Mouse (Mus musculus): Measurements from ENCODE around the gene Rufy4. TPM values are rescaled to one million over a fixed set of nuclear protein-coding genes. Genes with fewer than 3 reads are reported as not detected.

The Rufy4 gene
- polyA plus RNA-seq, 1 experiment from 2014 or later, result 0.38 TPM

- Histone ChIP-seq H3K9me3 (ENCODE audit: control insufficient read depth, low read length) (no peaks in the 10 kb centered on the region), H3K9ac (ENCODE audit: low read length) (peak within 1 kb of the TSS; percentile 62), H3K4me1 (ENCODE audit: control insufficient read depth, insufficient read depth, low read length) (peaks cover 14% of the 10 kb centered on the region), H3K27me3 (ENCODE audit: control insufficient read depth, insufficient read depth, low read length) (peaks cover 13% of the 10 kb centered on the region; the same call in 1 of the 2 replicates), H3K4me2 (ENCODE audit: low read depth) (peak within 1 kb of the TSS; percentile 86), H3K27ac (ENCODE audit: low read depth, low read length) (no peak within 1 kb of the TSS), H3K4me3 (ENCODE audit: low read depth, low read length) (peak within 1 kb of the TSS; percentile 50), H3K36me3 (ENCODE audit: control insufficient read depth, insufficient read depth, low read length) (no peaks in the 10 kb centered on the region)
- peak; percentile 61 for DNase-seq (ENCODE audit: low spot score)
- ATAC-seq (ENCODE audit: insufficient read depth, low FRiP score, low TSS enrichment), result peak; percentile 65
- under 1% methylated on average over 79 of the region's 84 CpGs for WGBS
Measured at GRCm38 (mm10) chr1:74124021-74124981, 1.0 kb upstream of the Rufy4 start, which contains the start of gene Tns1. TSS of gene Tns1 (minus strand) at chr1:74124449.

- Histone ChIP-seq H3K9me3 (ENCODE audit: control insufficient read depth, low read length) (no peaks in the 10 kb centered on the region), H3K36me3 (ENCODE audit: control insufficient read depth, insufficient read depth, low read length) (no peaks in the 10 kb centered on the region), H3K4me2 (ENCODE audit: low read depth) (no peak overlapping the region), H3K27ac (ENCODE audit: low read depth, low read length) (no peak overlapping the region), H3K27me3 (ENCODE audit: control insufficient read depth, insufficient read depth, low read length) (no peaks in the 10 kb centered on the region), H3K4me1 (ENCODE audit: control insufficient read depth, insufficient read depth, low read length) (no peaks in the 10 kb centered on the region), H3K4me3 (ENCODE audit: low read depth, low read length) (no peak overlapping the region), H3K9ac (ENCODE audit: low read length) (no peak overlapping the region)
- ATAC-seq (ENCODE audit: insufficient read depth, low FRiP score, low TSS enrichment) (no peak), DNase-seq (ENCODE audit: low spot score) (no peak)
- 89% methylated on average over 8 of the region's 8 CpGs for WGBS
Measured at GRCm38 (mm10) chr1:74130883-74131659, 5.7 kb downstream of the Rufy4 start.

GRCm38 (mm10) chr1:74132011-74132410 is 6.7 kb downstream of the Rufy4 start:
- Histone ChIP-seq H3K27me3 (ENCODE audit: control insufficient read depth, insufficient read depth, low read length) (no peaks in the 10 kb centered on the region), H3K9ac (ENCODE audit: low read length) (no peak overlapping the region), H3K4me1 (ENCODE audit: control insufficient read depth, insufficient read depth, low read length) (no peaks in the 10 kb centered on the region), H3K4me2 (ENCODE audit: low read depth) (no peak overlapping the region), H3K4me3 (ENCODE audit: low read depth, low read length) (no peak overlapping the region), H3K27ac (ENCODE audit: low read depth, low read length) (no peak overlapping the region), H3K9me3 (ENCODE audit: control insufficient read depth, low read length) (no peaks in the 10 kb centered on the region), H3K36me3 (ENCODE audit: control insufficient read depth, insufficient read depth, low read length) (no peaks in the 10 kb centered on the region)
- WGBS, result 71% methylated on average over 3 of the region's 3 CpGs
- DNase-seq (ENCODE audit: low spot score) (no peak), ATAC-seq (ENCODE audit: insufficient read depth, low FRiP score, low TSS enrichment) (no peak)

GRCm38 (mm10) chr1:74133954-74134353 is 8.6 kb downstream of the Rufy4 start:
- 78% methylated on average over 6 of the region's 6 CpGs for WGBS
- H3K27me3 ChIP-seq (ENCODE audit: control insufficient read depth, insufficient read depth, low read length), result no peaks in the 10 kb centered on the region
- no peak overlapping the region for H3K9ac ChIP-seq (ENCODE audit: low read length)
- no peaks in the 10 kb centered on the region for H3K4me1 ChIP-seq (ENCODE audit: control insufficient read depth, insufficient read depth, low read length)
- H3K4me2 ChIP-seq (ENCODE audit: low read depth), result no peak overlapping the region
- ATAC-seq (ENCODE audit: insufficient read depth, low FRiP score, low TSS enrichment), result no peak
- no peak overlapping the region for H3K27ac ChIP-seq (ENCODE audit: low read depth, low read length)
- H3K4me3 ChIP-seq (ENCODE audit: low read depth, low read length), result no peak overlapping the region
- no peak for DNase-seq (ENCODE audit: low spot score)
- no peaks in the 10 kb centered on the region for H3K36me3 ChIP-seq (ENCODE audit: control insufficient read depth, insufficient read depth, low read length)
- no peaks in the 10 kb centered on the region for H3K9me3 ChIP-seq (ENCODE audit: control insufficient read depth, low read length)

- Histone ChIP-seq H3K27me3 (ENCODE audit: control insufficient read depth, insufficient read depth, low read length) (no peaks in the 10 kb centered on the region), H3K9me3 (ENCODE audit: control insufficient read depth, low read length) (no peaks in the 10 kb centered on the region), H3K4me1 (ENCODE audit: control insufficient read depth, insufficient read depth, low read length) (no peaks in the 10 kb centered on the region), H3K4me2 (ENCODE audit: low read depth) (no peak overlapping the region), H3K9ac (ENCODE audit: low read length) (no peak overlapping the region), H3K27ac (ENCODE audit: low read depth, low read length) (no peak overlapping the region), H3K4me3 (ENCODE audit: low read depth, low read length) (no peak overlapping the region), H3K36me3 (ENCODE audit: control insufficient read depth, insufficient read depth, low read length) (no peaks in the 10 kb centered on the region)
- DNase-seq (ENCODE audit: low spot score) (no peak), ATAC-seq (ENCODE audit: insufficient read depth, low FRiP score, low TSS enrichment) (no peak)
- whole genome bisulfite sequencing, result 80% methylated on average over 6 of the region's 6 CpGs
Measured at GRCm38 (mm10) chr1:74135326-74135950, 10.1 kb downstream of the Rufy4 start.

GRCm38 (mm10) chr1:74139415-74139814 is 14.1 kb downstream of the Rufy4 start:
- Histone ChIP-seq H3K27me3 (ENCODE audit: control insufficient read depth, insufficient read depth, low read length) (no peaks in the 10 kb centered on the region), H3K4me3 (ENCODE audit: low read depth, low read length) (no peak overlapping the region), H3K27ac (ENCODE audit: low read depth, low read length) (no peak overlapping the region), H3K9ac (ENCODE audit: low read length) (no peak overlapping the region), H3K9me3 (ENCODE audit: control insufficient read depth, low read length) (no peaks in the 10 kb centered on the region), H3K4me1 (ENCODE audit: control insufficient read depth, insufficient read depth, low read length) (no peaks in the 10 kb centered on the region), H3K36me3 (ENCODE audit: control insufficient read depth, insufficient read depth, low read length) (no peaks in the 10 kb centered on the region), H3K4me2 (ENCODE audit: low read depth) (no peak overlapping the region)
- DNase-seq (ENCODE audit: low spot score) (no peak), ATAC-seq (ENCODE audit: insufficient read depth, low FRiP score, low TSS enrichment) (no peak)
- 64% methylated on average over 3 of the region's 3 CpGs for WGBS

- Histone ChIP-seq H3K27me3 (ENCODE audit: control insufficient read depth, insufficient read depth, low read length) (no peaks in the 10 kb centered on the region), H3K36me3 (ENCODE audit: control insufficient read depth, insufficient read depth, low read length) (no peaks in the 10 kb centered on the region), H3K4me3 (ENCODE audit: low read depth, low read length) (no peak overlapping the region), H3K9me3 (ENCODE audit: control insufficient read depth, low read length) (no peaks in the 10 kb centered on the region), H3K27ac (ENCODE audit: low read depth, low read length) (no peak overlapping the region), H3K9ac (ENCODE audit: low read length) (no peak overlapping the region), H3K4me1 (ENCODE audit: control insufficient read depth, insufficient read depth, low read length) (no peaks in the 10 kb centered on the region), H3K4me2 (ENCODE audit: low read depth) (no peak overlapping the region)
- ATAC-seq (ENCODE audit: insufficient read depth, low FRiP score, low TSS enrichment) (no peak), DNase-seq (ENCODE audit: low spot score) (no peak)
- 87% methylated on average over 8 of the region's 8 CpGs for WGBS
Measured at GRCm38 (mm10) chr1:74141781-74142180, 16.4 kb downstream of the Rufy4 start.

GRCm38 (mm10) chr1:74149106-74149885 is 24.0 kb downstream of the Rufy4 start:
- 91% methylated on average over 6 of the region's 6 CpGs for WGBS

More at GRCm38 (mm10) chr1:74149106-74149885, 24.0 kb downstream of the Rufy4 start:
- Histone ChIP-seq H3K27ac (ENCODE audit: low read depth, low read length) (no peak overlapping the region), H3K4me2 (ENCODE audit: low read depth) (no peak overlapping the region), H3K36me3 (ENCODE audit: control insufficient read depth, insufficient read depth, low read length) (no peaks in the 10 kb centered on the region), H3K4me3 (ENCODE audit: low read depth, low read length) (no peak overlapping the region), H3K9me3 (ENCODE audit: control insufficient read depth, low read length) (no peaks in the 10 kb centered on the region), H3K9ac (ENCODE audit: low read length) (no peak overlapping the region), H3K27me3 (ENCODE audit: control insufficient read depth, insufficient read depth, low read length) (no peaks in the 10 kb centered on the region), H3K4me1 (ENCODE audit: control insufficient read depth, insufficient read depth, low read length) (no peaks in the 10 kb centered on the region)
- ATAC-seq (ENCODE audit: insufficient read depth, low FRiP score, low TSS enrichment) (no peak), DNase-seq (ENCODE audit: low spot score) (no peak)
